Comparison of ENCODE assay signal across 30 mouse cellular contexts in the genomic region with DNA sequence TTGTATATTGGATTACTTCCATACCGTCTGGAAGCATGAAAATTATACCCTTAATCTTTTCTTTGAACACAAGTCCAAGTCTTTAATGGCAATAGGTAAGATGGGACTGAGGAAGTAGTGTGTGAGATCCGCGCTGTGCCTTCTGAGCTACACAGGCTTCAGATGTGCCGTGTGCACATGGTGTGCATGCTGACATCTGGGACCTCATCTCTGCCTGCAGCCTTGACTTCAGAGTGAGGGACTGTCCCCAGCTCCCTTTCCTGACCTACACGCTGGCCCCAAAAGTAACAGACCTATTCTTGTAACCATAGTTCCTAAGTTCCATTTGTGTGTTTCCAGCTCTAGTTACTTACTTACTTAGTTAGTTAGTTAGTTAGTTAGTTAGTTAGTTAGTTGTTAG.
"Had no signal": no experiment of that assay in that cellular context is flagged by ENCODE, and none has a peak within 500 bp of the region (broad histone marks: within the 10 kb centered on the region; RNA-seq: fewer than 3 reads in every experiment).

No protein-coding gene starts in this region.

- H3K9me3 ChIP-seq: heart, embryonic 12.5 days; heart, embryonic 13.5 days; heart, embryonic 15.5 days; hindbrain, embryonic 10.5 days; hindbrain, embryonic 12.5 days; hindbrain, embryonic 13.5 days; hindbrain, embryonic 15.5 days; intestine, embryonic 15.5 days; kidney, embryonic 15.5 days had no signal

- H3K4me3 ChIP-seq: heart, embryonic 12.5 days; heart, embryonic 13.5 days; heart, embryonic 15.5 days; hindbrain, embryonic 10.5 days; hindbrain, embryonic 12.5 days; hindbrain, embryonic 13.5 days; hindbrain, embryonic 15.5 days; intestine, embryonic 15.5 days; kidney, embryonic 15.5 days; layer of hippocampus, adult 2 months; left cerebral cortex, adult 2 months had no signal

- H3K36me3 ChIP-seq: heart, embryonic 12.5 days; heart, embryonic 13.5 days; heart, embryonic 15.5 days; hindbrain, embryonic 10.5 days; hindbrain, embryonic 12.5 days; hindbrain, embryonic 13.5 days; hindbrain, embryonic 15.5 days; intestine, embryonic 15.5 days; kidney, embryonic 15.5 days had no signal

- H3K4me1 ChIP-seq: heart, embryonic 12.5 days; heart, embryonic 15.5 days; hindbrain, embryonic 10.5 days; hindbrain, embryonic 12.5 days; hindbrain, embryonic 13.5 days; hindbrain, embryonic 15.5 days; intestine, embryonic 15.5 days; kidney, embryonic 15.5 days had no signal

- DNase-seq: heart, postnatal 10 days; heart, postnatal 14 days; heart, postnatal 36 days; heart, postnatal 4 days; kidney, adult 11 months; kidney, adult 18-20 months; kidney, adult 2 months; kidney, adult 8-10 months; kidney, adult 9 months; kidney, postnatal 10 days; kidney, postnatal 14 days; kidney, postnatal 25 days; kidney, postnatal 36 days; kidney, postnatal 4 days; layer of hippocampus, adult 9-11 months; layer of hippocampus, postnatal 36 days had no signal

- H3K27me3 ChIP-seq: heart, embryonic 12.5 days; heart, embryonic 13.5 days; heart, embryonic 15.5 days; hindbrain, embryonic 12.5 days; hindbrain, embryonic 13.5 days; hindbrain, embryonic 15.5 days; intestine, embryonic 15.5 days; kidney, embryonic 15.5 days had no signal

- H3K9ac ChIP-seq: heart, embryonic 12.5 days; heart, embryonic 13.5 days; heart, embryonic 15.5 days; hindbrain, embryonic 12.5 days; hindbrain, embryonic 13.5 days; hindbrain, embryonic 14.5 days; hindbrain, embryonic 15.5 days; intestine, embryonic 15.5 days; kidney, embryonic 15.5 days had no signal

- H3K4me2 ChIP-seq: heart, embryonic 12.5 days; heart, embryonic 13.5 days; heart, embryonic 15.5 days; hindbrain, embryonic 12.5 days; hindbrain, embryonic 13.5 days; hindbrain, embryonic 14.5 days; hindbrain, embryonic 15.5 days; intestine, embryonic 15.5 days; kidney, embryonic 15.5 days had no signal

- H3K27ac ChIP-seq: heart, embryonic 13.5 days; heart, embryonic 15.5 days; hindbrain, embryonic 10.5 days; hindbrain, embryonic 12.5 days; hindbrain, embryonic 13.5 days; hindbrain, embryonic 14.5 days; hindbrain, embryonic 15.5 days; hindbrain, postnatal 0 days; intestine, embryonic 15.5 days; kidney, embryonic 15.5 days; kidney, postnatal 0 days; layer of hippocampus, adult 2 months; left cerebral cortex, adult 2 months had no signal
